Mouse (Mus musculus): ENCODE data around the gene Mnat1. TPM values are rescaled to one million over a fixed set of nuclear protein-coding genes. Genes with fewer than 3 reads are reported as not detected.
"Not testable (repeated sequence)": the region's sequence is repeated elsewhere in the genome, so short reads cannot be mapped to it uniquely, and the experiment has no call there.

Mnat1 gene
- total and polyA plus RNA-seq, 2 experiments from 2014 or later: 16.1 to 16.3 TPM

DNA sequence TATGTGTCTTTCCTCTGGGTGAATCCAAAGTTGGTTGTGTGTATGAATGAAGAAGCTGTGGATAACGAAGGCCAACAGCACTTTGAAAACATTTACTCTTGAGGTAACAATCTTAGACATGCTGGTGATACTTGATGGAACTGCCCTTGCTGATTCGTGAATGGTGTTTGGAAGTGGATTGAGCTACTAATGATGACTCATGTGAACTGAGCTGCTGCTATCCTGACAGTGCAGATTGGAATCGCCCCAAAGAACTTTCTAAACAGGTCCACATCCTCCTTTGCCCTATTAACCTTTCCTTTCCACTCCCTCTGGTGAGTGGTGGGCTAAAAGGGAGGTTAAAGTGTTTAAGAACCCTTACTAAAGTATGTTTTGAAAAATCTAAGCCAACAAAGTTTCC, 17.2 kb downstream of the Mnat1 start:
- H3K4me2 ChIP-seq (ENCODE audit: low read depth): no peak overlapping the region
- no peaks in the 10 kb centered on the region for H3K36me3 ChIP-seq (ENCODE audit: insufficient read depth)
- ATAC-seq (no peak), DNase-seq (no peak)
- H3K9ac ChIP-seq: no peak overlapping the region
- WGBS: 87% methylated on average over 3 of the region's 3 CpGs
- no peak for TF ChIP-seq CTCF (IDR thresholded peaks at IDR 0.05; ENCODE audit: low read depth)
- H3K27ac ChIP-seq (ENCODE audit: low read depth, low read length): no peak overlapping the region
- no peak overlapping the region for H3K4me3 ChIP-seq (ENCODE audit: low read depth, low read length)
- no peaks in the 10 kb centered on the region for H3K4me1 ChIP-seq (ENCODE audit: insufficient read depth)
- no peaks in the 10 kb centered on the region for H3K9me3 ChIP-seq (ENCODE audit: low read length)
- no peaks in the 10 kb centered on the region for H3K27me3 ChIP-seq (ENCODE audit: insufficient read depth, low read length)

DNA sequence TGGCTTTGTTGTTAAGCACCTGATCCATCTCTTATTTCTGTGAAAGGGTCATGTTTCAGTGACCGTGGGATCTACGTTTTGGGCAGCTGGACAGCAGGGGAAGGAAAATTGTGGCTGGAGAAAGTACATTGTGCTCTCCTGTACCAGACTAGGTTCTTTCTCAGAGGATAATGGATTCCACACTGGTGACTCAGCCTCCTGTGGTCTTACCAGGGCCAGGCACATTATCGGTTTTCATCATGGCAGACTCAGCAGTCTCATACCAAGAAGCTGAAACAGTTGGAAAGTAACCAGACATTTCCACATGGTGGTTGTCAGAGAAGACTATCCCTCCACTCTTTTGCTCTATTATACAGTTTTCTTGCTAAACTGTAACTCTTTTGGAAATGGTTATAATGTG, 23.7 kb downstream of the Mnat1 start:
- Histone ChIP-seq H3K9ac (no peak overlapping the region), H3K4me1 (ENCODE audit: insufficient read depth) (no peaks in the 10 kb centered on the region), H3K36me3 (ENCODE audit: insufficient read depth) (no peaks in the 10 kb centered on the region), H3K27me3 (ENCODE audit: insufficient read depth, low read length) (no peaks in the 10 kb centered on the region), H3K4me2 (ENCODE audit: low read depth) (no peak overlapping the region), H3K4me3 (ENCODE audit: low read depth, low read length) (no peak overlapping the region), H3K9me3 (ENCODE audit: low read length) (no peaks in the 10 kb centered on the region), H3K27ac (ENCODE audit: low read depth, low read length) (no peak overlapping the region)
- WGBS: 60% methylated on average over 3 of the region's 3 CpGs
- DNase-seq (no peak), ATAC-seq (no peak)
- no peak for TF ChIP-seq CTCF (IDR thresholded peaks at IDR 0.05; ENCODE audit: low read depth)

DNA sequence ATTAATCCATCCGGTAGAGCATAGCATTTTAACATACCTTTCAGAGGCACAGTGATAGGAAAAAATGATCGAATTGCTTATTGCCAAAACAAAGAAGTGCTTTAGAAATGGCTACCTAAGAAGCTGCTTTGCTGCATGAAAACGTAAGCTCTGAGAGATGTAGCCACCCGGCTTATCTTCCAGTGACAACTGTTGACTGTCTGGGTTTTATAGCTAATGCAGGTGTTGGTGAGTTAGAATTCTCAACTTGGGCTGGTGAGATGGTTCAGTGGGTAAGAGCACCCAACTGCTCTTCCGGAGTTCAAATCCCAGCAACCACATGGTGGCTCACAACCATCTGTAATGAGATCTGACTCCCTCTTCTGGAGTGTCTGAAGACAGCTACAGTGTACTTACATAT, 27.5 kb downstream of the Mnat1 start:
- not testable (repeated sequence) for H3K9ac ChIP-seq; H3K4me2 ChIP-seq (ENCODE audit: low read depth)

DNA sequence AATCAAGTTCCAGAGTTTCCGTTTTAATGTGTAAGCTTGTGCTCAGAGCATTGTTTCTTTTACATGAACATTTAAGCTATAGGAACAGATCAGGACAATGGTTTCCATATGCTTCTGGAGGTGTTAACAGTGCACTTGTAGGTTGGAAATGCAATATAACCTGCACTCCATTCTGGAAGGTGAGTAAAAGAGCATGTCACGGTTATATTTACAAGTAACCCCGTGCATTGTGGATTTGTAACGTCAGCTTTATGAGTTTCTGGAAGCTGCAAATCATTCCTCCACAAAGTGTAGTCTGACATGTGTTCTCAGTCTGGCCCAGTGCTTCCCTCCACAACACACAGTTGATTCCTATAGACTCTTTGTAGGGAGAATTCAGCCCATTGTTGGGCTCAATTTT, 30.6 kb downstream of the Mnat1 start:
- Histone ChIP-seq H3K27me3 (ENCODE audit: insufficient read depth, low read length) (no peaks in the 10 kb centered on the region), H3K4me3 (ENCODE audit: low read depth, low read length) (no peak overlapping the region), H3K4me2 (ENCODE audit: low read depth) (no peak overlapping the region), H3K9me3 (ENCODE audit: low read length) (no peaks in the 10 kb centered on the region), H3K36me3 (ENCODE audit: insufficient read depth) (no peaks in the 10 kb centered on the region), H3K27ac (ENCODE audit: low read depth, low read length) (no peak overlapping the region), H3K4me1 (ENCODE audit: insufficient read depth) (no peaks in the 10 kb centered on the region), H3K9ac (no peak overlapping the region)
- DNase-seq: no peak
- ATAC-seq: no peak
- no peak for TF ChIP-seq CTCF (IDR thresholded peaks at IDR 0.05; ENCODE audit: low read depth)
- 92% methylated on average over 4 of the region's 4 CpGs for WGBS

More for the DNA sequence above, 27.5 kb downstream of the Mnat1 start:
- ATAC-seq; H3K36me3 ChIP-seq (ENCODE audit: insufficient read depth); H3K4me3 ChIP-seq (ENCODE audit: low read depth, low read length); H3K27me3 ChIP-seq (ENCODE audit: insufficient read depth, low read length); DNase-seq; H3K9me3 ChIP-seq (ENCODE audit: low read length); H3K4me1 ChIP-seq (ENCODE audit: insufficient read depth); H3K27ac ChIP-seq (ENCODE audit: low read depth, low read length): not testable (repeated sequence)
- 90% methylated on average over 5 of the region's 5 CpGs for WGBS

DNA sequence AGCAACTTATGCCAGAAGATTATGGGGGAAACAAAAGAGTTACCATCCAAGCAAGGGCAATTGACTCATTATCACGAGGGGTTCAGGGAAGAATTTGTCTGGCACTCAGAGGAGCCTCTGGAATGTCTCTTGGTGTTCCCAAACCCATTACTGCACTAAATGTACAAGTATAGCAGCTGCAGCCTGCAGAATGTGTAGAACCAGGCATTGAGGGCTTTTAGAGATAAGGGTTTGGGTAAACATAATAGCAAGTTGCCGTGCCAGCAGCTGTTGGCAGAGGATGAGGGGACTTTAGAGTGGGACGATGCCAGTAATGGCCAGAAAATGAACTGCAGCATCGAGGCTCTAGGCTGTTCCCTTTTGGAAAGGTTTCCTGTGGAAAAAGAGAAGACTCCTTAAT, 36.8 kb downstream of the Mnat1 start:
- no peak overlapping the region for H3K4me2 ChIP-seq (ENCODE audit: low read depth)
- H3K27ac ChIP-seq (ENCODE audit: low read depth, low read length): no peak overlapping the region
- no peaks in the 10 kb centered on the region for H3K27me3 ChIP-seq (ENCODE audit: insufficient read depth, low read length)
- H3K9ac ChIP-seq: no peak overlapping the region
- WGBS: 24% methylated on average over 4 of the region's 4 CpGs
- no peaks in the 10 kb centered on the region for H3K4me1 ChIP-seq (ENCODE audit: insufficient read depth)
- H3K36me3 ChIP-seq (ENCODE audit: insufficient read depth): no peaks in the 10 kb centered on the region
- ATAC-seq (no peak), DNase-seq (peak; percentile 10)
- no peak for TF ChIP-seq CTCF (IDR thresholded peaks at IDR 0.05; ENCODE audit: low read depth)
- no peak overlapping the region for H3K4me3 ChIP-seq (ENCODE audit: low read depth, low read length)
- H3K9me3 ChIP-seq (ENCODE audit: low read length): no peaks in the 10 kb centered on the region

DNA sequence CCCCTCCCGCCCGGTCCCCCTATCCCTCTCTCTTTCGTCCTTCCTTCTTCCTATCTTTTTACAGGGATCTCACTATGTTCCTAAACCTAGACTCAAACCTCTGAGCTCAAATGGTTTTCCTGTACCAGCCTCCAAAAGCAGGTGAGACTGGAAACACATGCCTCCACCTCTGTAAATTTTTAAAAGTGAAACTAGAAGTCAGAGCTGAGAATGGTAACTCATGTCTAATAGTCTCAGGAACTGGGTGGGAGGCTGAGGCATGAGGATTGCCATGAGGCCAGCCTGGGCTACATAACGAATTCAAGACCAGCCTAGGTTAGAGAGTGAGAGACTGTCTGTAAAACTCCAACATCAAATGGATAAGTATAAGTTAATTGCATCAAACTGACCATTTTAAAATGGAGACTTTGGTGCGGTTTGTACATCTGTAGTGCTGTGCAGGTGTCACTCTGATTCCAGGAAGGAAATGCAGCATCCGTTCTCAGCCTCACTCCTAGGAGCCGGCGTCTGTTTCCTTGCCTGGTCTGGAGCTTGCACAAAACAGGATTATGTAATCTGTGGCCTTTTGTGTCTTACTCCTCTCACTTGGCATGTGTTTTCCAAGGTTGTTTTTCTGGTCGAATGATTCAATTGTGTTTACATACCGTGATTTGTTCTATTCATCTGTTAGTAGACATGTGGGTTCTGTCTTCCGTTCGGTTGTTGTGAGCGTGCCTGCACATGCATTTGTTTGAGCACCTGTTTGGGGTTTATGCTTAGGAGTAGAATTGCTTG, 39.1 kb downstream of the Mnat1 start:
- no peak overlapping the region for H3K27ac ChIP-seq (ENCODE audit: low read depth, low read length)
- no peaks in the 10 kb centered on the region for H3K27me3 ChIP-seq (ENCODE audit: insufficient read depth, low read length)
- H3K4me1 ChIP-seq (ENCODE audit: insufficient read depth): no peaks in the 10 kb centered on the region
- TF ChIP-seq CTCF (IDR thresholded peaks at IDR 0.05; ENCODE audit: low read depth): no peak
- DNase-seq: no peak
- no peaks in the 10 kb centered on the region for H3K9me3 ChIP-seq (ENCODE audit: low read length)
- no peak overlapping the region for H3K4me3 ChIP-seq (ENCODE audit: low read depth, low read length)
- H3K9ac ChIP-seq: no peak overlapping the region
- no peaks in the 10 kb centered on the region for H3K36me3 ChIP-seq (ENCODE audit: insufficient read depth)
- no peak overlapping the region for H3K4me2 ChIP-seq (ENCODE audit: low read depth)
- ATAC-seq: no peak
- WGBS: 47% methylated on average over 13 of the region's 13 CpGs

DNA sequence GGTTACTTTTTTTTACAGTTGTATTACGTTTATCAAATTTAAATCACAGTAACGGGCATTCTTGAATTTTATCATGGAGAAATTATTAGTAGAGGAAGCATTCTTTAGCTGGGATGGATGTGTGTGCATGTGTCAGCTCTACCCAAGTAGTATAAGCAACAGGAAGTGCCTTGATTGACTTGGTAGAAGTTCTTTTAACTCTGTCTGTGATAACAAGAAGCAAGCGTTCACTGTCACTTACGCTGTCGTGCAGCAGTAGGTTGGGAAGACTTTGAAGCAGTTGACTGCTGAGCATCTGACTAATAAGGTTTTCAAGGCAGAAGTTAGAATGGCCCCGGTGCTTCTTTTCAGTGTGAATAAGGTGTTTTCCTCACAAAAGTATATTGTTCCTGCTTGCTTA, 47.3 kb downstream of the Mnat1 start:
- DNase-seq (no peak), ATAC-seq (no peak)
- Histone ChIP-seq H3K9me3 (ENCODE audit: low read length) (no peaks in the 10 kb centered on the region), H3K4me2 (ENCODE audit: low read depth) (no peak overlapping the region), H3K27me3 (ENCODE audit: insufficient read depth, low read length) (no peaks in the 10 kb centered on the region), H3K4me1 (ENCODE audit: insufficient read depth) (no peaks in the 10 kb centered on the region), H3K4me3 (ENCODE audit: low read depth, low read length) (no peak overlapping the region), H3K27ac (ENCODE audit: low read depth, low read length) (no peak overlapping the region), H3K36me3 (ENCODE audit: insufficient read depth) (peaks cover 8% of the 10 kb centered on the region; the same call in 1 of the 2 replicates), H3K9ac (no peak overlapping the region)
- TF ChIP-seq CTCF (IDR thresholded peaks at IDR 0.05; ENCODE audit: low read depth): no peak
- WGBS: 92% methylated on average over 6 of the region's 6 CpGs

Measured in forebrain, postnatal 0 days (tissue).